Mouse (Mus musculus) urinary bladder, adult 2 months (tissue): ENCODE measurements at regions not wholly inside any gene's neighbourhood (a gene's known extent, or its start where the extent isn't known, plus 50 kb on each side); places are given as distances from the start of the nearest gene placed in this dataset.

Experiments
- DNase-seq: peaks from one replicate; pipeline ENCODE4 v3.0.0; 2022; ENCODE audit warnings: low spot score

DNA sequence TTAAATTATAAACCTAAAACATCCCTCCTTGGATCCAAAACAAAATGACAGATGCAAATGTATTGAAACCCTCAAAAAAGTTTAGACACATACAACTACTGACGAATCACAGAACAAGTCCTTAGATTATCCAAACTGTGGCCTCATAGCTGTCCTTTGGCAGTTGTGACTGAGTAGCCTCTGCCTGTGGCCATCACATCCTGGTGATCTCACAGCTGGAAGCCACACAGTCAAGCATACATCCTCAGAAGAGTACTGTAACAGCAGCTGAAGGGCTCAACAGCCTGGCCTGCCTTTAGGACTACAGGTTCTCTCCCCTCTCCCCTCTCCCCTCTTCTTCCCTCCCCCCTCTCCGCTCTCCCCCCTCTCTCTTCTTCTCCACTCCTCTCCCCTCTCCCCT lies 80.0 kb upstream of the Thbs1 start:
- DNase-seq, result no peak

- DNase-seq, result no peak
Observed at GRCm38 (mm10) chr2:118033377-118033776, 78.3 kb upstream of the Thbs1 start.

GRCm38 (mm10) chr2:118034026-118034425 lies 77.7 kb upstream of the Thbs1 start:
- DNase-seq, result no peak

- DNase-seq, result no peak
Observed at GRCm38 (mm10) chr2:118035333-118035732, 76.3 kb upstream of the Thbs1 start.

GRCm38 (mm10) chr2:118038859-118039818 lies 72.5 kb upstream of the Thbs1 start:
- peak; percentile 24 for DNase-seq

DNA sequence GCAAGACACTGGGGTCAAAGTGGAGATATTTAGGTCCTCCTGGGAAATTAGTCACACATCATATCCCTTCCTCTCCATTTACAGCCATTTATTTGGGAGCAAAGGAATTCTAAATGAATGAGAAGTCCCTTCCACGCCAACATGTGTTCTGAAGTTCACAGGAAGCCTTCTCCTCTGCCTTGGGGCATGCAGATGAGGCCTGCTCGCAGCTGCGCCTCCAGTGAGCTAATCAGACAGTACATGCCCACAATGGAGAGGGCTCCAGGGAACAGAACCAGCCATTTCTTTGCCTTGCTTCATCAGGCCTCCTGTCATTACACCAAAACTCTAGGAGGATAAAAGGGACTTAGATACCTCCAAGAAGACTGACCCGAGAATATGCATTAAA lies 71.9 kb upstream of the Thbs1 start:
- DNase-seq, result no peak

GRCm38 (mm10) chr2:118042380-118043055 lies 69.2 kb upstream of the Thbs1 start:
- DNase-seq, result no peak

DNA sequence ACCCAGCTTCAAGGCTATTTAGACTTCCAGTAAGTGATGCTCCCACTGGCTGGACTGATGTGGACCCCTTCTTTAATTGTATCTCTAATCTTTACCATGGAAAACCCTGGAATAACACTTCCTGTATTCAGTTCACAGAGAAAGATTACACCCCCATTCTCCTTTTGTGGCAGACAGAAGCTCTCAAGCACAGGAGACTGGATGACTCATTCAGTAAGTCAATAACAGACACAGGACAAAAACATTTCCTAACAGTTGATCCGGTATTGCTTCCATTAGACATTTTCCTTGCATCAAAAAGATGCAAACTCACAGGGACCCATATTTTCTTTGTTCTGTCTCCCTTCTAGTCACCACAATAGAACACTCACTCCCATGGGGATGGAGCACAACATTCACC lies 67.0 kb upstream of the Thbs1 start:
- DNase-seq, result no peak

- no peak for DNase-seq
Observed at GRCm38 (mm10) chr2:118050326-118050725, 61.4 kb upstream of the Thbs1 start.

DNA sequence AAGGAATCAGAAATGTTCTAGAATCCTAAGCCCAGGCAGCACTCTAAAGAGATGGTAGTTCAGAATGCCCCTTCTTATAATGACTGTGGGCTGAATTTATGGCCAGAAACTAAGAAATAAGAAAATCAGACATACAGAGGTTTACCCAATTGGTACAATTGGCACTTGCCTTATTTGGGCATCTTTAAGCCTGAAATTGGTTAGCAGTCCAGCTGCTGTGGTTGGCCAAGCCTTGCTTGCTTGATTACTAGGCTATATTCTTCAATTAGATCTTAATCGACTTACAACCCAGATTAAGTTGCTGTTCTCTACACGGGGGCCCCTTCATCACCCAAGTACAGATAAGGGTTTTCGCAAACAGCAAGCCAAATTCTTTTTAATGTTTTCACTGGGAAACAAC lies 60.1 kb upstream of the Thbs1 start:
- no peak for DNase-seq

DNA sequence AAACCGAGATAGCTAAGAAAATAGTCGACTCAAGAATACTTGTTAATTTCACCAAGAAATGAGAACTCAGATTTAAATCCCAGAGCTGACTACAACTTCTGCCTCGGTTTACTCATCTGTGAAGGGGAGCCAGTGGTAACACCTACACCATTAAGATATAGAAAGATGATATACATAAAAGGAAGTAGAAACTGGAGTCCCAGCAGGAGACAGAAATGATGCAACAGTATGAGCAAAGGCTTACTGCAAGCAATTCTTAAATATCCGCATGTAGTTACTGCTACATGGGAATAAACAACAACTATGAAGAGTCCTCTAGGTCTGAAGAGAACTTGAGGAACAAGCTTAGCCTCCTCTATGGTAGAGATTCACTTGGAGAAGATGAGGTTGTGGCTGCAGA lies 58.2 kb upstream of the Thbs1 start:
- no peak for DNase-seq

DNA sequence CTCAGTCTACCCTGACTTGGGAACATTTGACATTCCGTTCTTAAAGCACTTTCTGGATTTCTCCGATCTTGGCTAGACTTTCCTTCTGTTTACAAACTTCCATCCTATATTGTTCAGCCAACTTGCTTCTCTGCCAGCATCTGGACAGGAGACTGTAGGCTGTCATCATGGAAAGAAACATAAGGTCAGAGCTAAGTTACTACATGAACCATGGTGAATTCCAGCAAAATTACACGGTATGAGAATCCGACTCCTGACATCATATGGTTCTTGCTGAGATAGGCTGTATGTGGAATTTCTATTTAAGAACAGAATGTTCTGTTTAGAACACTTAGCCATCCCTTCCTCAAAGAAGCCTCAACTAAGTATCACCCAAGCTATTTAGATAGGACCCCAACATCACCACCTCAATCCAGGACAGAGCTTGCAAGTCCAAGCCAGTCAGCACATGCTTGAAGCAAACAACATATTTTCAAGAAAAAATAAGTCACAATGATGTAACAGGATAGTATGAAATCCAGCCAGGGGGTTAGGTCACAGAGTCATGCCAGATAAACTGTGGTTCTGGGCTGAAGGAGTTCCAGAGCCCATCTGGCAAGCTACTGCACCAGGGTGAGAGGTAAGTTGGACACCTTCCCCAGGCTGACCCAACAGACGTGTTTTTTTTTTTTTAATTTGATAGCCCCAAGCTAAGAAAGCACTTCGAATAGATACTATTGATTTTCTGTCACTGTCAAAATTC lies 52.9 kb upstream of the Thbs1 start:
- no peak for DNase-seq

- no peak for DNase-seq
Observed at GRCm38 (mm10) chr2:118061291-118061690, 50.4 kb upstream of the Thbs1 start.
